Mouse (Mus musculus) E14TG2a.4 (cell line): ENCODE data around the gene Cpb1.

ENCODE experiments used
- CTCF ChIP-seq: conservative IDR thresholded peaks from 2 replicates; pipeline ENCODE4 v1.5.1; 2014; ENCODE audit warnings: low read length
- POU5F1 ChIP-seq: IDR thresholded peaks from 2 replicates; pipeline ENCODE4 v1.6.1; 2014; ENCODE audit warnings: low read length, borderline replicate concordance

- TF ChIP-seq CTCF (no peak), POU5F1 (no peak)
Measured at GRCm38 (mm10) chr3:20222136-20222535, 53.4 kb downstream of the Cpb1 start.
